Mouse (Mus musculus) layer of hippocampus, adult 8-10 months (tissue): ENCODE measurements around the gene Yif1b. TPM values are rescaled to one million over a fixed set of nuclear protein-coding genes. Genes with fewer than 3 reads are reported as not detected.

Experiments
- DNase-seq, 2 experiments: peaks; one replicate each; pipeline ENCODE4 v3.0.0; 2022; ENCODE audit warnings: low spot score in 2 of 2
- total RNA-seq, 4 experiments: library from RNA; stranded (reverse); gene quantifications; 2 replicates each; pipeline ENCODE4 v1.2.4; 2022

The Yif1b gene
- total RNA-seq, 4 experiments from 2014 or later = 43.8 to 51.5 (median 49.0) TPM

DNA sequence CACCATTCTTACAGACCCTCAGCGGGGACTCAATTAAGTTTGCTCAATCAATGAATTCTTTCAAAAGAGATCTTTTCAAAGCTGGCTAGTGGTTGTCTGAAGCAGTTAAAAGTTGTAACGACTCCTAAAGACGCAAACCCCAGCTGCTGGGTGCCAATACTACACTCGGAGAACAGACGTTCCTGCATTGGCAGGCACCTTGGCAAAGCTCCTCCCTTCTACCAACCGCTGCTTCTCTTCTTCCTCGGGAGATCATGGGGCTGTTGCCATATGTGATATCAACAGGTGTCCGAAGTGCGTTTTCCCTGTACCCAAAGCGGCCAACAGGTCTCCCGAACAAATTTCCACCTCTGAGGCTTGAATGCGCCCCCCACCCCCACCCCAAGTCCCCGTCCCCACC is 42.7 kb downstream of the Yif1b start:
- DNase-seq = no peak

DNA sequence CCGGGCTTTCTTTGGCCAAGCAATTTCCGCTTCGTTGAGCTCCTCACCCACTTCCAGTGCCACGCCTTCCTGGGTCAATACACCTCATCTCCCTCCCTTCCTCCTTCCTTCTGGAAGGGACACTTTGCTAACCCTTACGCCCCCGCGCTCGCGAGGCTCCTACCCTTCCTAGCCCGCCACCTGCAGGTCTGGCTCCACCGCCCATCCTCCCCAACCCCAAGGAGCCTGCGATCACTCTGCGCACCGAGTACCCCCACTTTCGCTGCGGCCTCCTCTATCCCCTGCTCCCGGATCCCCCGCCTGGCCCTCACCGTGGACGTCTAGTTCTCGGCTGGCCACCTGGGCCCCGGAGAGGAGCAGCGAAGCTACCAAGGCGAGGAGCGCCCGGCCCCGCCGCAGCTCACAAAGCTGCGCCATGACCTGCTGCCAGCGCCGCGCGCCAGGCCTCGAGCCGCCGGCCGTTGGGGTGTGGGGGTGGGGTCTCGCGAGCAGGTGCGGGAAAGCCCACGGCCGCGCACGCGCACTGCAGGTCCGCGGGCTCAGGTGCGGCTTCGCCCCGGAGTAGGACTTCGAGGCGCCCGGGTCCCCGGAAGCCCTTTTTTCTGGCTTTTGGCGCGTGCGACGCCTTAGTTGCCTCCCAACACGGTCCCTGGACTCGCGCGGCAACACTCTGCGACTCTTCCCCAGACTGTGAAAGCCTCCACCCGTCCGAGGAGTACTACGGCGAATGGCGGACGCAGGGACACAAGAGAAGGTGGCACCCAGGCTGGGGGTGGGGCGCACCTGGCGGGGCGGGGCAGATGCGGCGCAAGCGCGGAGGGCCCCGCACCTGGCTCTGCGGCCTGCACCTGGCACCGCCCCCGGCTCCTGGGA is 43.3 kb downstream of the Yif1b start, which contains the start of gene Spint2:
TSS of gene Spint2 (minus strand) at position 712 of the 873 bp plus-strand sequence.
- DNase-seq = no peak

DNA sequence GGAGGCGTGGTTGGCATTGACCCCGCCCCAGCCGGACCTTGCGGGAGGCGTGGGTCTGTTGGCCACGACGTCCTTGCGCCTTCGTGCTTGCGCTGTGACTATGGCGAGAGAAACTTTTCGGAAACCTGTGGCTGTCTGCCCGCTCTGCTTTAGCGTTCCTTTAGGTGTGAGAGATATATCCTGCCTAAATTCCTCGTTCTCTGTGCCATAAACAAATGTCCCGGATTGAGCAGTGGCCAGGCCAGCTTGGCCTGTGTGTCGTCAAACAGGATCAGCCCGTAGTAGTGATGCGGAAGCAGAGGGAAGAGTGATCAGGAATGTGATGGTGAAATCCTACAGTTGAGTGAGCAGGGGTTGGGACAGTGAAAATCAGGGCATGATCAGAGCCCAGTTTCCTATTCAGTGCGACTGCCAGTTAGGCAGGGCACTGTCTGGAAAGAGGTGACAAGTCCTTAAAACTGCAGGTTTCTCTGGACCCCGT is 44.0 kb downstream of the Yif1b start:
- DNase-seq = no peak

DNA sequence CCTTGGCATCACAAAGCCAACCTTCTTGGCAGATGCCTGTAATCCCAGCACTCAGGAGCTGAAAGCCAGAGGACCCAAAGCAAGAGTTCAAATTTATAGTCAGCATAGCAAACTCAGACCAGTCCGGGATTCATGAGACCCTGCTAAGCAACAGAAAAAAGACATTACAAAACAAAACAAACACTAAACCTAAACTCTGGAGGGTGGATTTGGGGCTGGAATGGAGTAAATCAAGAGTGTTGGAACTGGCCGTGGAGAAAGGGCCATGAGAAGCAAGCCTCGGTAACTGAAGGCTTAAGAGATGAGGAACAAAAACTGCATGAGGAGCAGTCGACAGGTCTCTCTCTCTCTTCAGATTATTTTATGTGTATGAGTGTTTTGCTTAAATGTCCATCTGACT is 45.7 kb downstream of the Yif1b start:
- DNase-seq = no peak

DNA sequence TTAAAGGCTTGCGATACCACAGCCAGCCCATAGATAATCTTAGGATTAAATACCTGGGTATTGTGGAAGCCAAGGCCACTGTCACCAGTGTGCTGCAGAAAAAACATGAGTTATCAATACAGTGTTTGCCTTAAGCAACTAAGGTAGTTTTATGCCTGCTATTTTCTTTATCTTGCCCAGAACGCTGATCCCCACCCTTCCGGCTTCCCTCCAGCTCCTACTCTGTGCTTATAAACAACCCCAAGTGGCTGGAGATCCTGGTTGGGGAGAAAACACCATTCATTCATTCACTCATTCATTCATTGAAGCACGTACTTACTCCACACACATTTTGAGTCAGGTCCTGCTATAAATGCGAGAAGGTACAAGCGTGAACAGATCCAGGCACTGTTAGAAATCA is 46.4 kb downstream of the Yif1b start:
- no peak for DNase-seq

DNA sequence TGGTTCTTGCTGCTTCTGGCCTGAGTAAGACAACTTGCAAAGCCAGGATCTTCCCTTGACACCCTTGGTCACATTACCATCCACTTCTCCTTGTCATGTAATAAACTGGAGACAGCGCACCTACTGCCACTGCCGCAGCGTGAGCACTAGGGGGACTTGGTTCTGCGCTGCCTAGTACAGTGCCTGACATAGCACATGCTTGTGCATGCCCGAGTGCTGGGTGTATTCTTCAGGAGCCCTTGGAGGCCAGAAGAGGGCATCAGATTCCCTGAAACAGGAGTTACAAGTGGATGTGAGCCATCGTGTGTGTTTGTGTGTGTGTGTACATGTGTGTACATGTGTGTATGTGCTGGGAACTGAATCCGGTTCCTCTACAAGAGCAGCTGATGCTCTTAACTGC is 49.4 kb downstream of the Yif1b start:
- no peak for DNase-seq

DNA sequence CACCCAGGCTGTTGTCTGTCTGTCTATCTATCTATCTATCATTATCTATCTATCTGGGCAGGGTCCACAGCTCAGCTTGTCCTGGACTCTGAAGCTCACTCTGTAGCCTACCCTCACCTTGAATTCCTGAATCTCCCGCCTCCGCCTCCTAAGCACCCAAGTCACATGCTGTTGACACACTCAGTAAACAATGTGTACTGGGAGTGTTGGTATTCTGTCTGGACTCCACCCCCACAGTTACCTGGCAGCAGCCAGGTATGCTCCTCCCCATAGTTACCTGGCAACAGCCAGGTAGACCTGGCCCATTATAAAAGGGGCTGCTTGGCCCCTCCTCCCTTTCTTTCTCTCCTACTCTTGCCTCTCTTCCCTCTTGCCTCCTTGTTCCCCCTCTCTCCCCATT is 50.0 kb downstream of the Yif1b start:
- no peak for DNase-seq

DNA sequence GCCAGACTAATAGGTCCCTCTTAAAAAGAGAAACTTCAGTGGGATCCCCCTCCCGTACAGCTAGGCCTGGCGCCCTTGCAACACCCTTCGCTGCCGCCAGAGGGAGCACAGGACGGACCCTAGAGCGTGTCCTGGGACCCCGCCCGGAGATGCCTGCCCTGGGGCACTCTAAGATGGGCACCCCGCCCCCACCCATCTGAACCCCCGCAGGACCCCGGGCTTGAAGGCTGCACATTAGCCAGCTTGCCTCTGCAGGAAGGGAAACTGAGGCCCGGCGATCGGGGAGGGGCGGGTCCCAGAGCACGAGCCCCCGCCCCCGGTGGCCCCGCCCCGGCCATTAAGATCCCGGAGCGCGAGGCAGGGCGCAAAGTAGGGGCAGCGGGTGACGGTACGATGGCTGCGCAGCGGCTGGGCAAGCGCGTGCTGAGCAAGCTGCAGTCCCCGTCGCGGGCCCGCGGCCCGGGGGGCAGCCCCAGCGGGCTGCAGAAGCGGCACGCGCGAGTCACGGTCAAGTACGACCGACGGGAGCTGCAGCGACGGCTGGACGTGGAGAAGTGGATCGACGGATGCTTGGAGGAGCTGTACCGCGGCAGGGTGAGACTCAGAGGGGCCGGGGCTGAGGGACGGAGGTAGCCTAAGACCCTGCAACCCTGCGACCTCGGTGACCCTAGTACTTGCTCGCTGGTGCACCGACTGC is 51.0 kb downstream of the Yif1b start, which contains the start of gene Ppp1r14a:
TSS of gene Ppp1r14a (plus strand) at position 367 of the 697 bp plus-strand sequence.
- peak in 1 of 2 experiments; percentile 52 for DNase-seq

DNA sequence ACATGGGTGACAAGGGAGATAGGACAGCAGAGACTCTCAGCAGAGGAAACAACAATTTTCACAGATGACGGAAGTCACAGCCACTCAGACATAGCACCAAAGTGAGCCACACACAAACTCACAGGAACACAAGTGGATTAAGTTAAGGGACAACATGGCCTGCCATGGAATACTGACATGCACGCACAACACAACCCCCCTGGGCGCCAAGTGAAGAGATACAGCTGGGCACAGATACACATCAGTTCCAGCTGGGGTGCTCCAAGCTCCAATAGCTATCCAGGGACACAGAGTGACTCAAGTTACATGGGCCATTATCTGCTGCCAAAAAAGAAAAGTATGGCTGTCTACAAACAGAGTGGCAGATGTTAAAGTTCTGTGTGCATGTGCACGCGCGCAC is 51.7 kb downstream of the Yif1b start:
- DNase-seq = no peak

DNA sequence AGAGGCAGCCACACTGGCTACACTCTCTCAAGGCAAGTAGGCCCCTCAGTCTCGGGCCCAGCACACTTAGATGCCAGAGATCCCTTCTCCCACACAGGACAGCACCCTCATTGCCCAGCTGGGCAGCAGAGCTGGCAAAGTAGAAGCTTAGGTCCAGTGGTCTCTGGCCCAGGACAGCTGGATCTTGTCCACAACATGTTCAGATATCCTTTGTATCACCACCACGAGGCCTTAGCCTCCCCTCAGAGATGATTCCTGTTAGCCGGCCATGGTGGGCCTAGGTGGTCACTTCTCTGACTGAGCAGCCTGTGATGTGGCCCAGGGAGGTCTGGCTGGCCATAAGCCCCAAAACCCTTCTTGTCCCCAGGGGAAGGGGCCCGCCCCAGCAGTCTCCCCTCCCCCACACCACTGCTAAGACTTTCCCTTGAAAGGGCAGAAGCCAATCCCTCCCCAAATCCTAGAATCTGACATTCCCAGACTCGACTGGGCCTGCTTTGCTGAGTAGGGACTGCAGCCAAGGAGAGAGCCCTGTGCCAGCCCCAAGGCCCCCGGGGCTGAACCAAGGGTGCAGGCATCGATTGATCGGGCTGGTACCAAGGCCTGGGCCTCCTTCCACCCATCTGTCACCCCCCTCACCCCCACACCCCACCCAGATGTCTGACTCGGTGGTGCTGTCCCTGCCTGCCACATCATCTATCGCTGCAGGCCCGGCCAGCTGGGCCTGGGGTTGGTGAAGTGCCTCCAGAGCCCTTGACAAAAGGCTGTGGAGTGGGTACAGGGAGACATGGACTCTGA is 52.8 kb downstream of the Yif1b start:
- DNase-seq = peak in 1 of 2 experiments; percentile 56

DNA sequence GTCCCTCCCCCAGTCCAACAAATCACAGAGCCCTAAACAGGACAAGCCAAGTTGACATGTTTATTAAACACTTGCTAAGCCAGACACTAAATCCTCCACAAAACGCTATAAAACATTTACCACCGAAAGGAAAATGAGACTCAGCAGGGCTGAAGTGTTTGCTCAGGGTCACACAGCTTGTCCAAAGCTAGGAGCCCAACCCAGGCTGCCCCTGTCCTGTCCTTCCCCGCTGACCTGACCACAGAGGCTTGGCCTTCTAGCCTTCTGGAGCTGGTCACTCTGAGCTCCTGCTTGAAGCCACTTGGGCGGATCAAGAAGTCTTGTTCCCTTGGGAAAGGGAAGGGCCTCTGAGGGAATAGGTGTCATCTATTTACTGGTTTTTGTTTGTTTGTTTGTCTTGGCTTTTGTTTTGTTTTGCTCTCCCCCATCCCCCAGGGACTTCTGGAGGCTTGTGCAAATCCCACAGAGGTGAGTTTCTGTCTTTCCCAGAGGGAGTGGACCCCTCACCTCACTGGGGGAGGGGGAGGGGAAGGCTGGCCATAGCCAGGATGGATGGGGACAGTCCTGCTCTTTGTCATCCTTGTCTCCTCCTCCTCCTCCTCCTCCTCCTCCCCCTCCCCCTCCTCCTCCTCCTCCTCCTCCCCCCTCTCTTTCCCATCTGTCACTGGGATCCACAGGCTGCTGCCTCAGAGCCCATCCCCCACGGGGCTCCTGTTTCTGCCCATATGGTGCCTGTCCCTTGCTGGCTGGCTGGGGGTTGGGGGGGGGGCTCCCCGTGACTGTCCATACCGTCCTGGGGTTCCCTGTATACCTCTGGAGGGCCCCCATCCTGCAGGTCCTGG is 53.7 kb downstream of the Yif1b start:
- no peak for DNase-seq

DNA sequence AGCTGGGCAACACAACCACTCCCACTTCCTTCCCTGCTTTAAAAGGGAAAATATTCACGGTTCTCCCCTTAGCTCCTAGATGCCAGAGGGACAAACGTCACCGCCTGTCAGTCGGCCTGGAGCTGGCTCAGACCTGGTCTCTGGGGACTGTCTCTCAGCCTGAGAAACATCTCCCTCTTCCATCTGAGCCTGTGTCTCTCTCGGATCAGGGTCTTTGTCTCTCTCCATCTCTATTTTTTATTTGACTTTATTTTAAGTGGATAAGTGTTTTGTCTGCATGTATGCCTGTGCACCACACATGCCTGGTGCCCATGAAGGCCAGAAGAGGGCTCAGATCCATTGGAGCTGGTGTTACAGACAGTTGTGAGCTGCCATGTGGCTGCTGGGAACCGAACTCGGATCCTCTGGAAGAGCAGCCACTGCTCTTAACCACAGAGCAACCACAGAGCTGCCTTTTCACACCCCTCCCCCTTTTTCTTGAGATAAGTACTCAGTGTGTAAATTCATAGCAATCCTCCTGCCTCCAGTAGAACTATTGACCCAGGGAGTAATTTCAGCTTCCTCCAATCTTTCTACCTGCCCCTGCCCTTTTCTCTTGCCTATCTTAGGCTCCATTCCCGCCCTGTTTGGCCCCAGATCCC is 54.4 kb downstream of the Yif1b start:
- no peak for DNase-seq

DNA sequence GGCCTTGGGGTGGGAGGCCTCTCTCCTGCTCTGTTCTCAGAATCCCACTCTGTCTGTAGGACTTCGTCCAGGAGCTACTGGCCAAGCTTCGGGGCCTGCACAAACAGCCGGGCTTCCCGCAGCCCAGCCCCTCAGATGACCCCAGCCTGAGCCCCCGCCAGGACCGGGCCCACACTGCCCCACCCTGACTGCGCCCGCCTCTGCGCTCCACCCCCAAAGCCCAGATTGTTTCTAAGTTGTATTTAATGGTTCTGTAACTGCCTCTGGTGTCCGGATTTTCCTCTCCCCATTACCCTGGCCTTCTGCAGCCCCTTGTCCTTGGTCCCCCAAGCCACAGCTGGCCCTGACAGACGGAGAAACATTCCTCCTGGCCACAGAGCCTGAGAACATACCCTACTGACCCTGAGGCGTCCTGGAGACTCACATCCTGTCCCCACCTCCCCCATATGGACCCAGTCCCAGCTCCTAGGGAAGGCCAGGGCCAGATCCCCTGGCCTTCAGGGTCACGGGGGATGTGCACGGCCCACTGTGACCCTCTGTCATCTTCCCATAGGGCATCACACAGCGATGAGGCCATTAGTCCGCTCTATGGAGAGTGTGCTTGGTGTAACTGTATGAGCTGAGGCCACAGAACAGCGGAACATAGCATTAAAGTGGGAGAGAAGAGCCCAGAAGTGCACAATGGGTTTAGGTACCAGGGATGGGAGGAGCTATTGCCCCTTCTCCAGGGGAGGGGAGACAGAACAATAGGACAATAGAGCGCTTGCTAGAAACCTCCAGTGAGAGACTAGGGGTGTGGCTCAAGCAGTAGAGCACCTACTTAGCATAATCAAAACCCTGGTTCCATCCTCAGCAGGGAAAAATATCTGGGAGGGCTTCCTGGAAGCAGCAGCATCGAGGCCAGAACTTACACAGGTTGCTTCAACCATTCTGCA is 55.3 kb downstream of the Yif1b start:
- no peak for DNase-seq

DNA sequence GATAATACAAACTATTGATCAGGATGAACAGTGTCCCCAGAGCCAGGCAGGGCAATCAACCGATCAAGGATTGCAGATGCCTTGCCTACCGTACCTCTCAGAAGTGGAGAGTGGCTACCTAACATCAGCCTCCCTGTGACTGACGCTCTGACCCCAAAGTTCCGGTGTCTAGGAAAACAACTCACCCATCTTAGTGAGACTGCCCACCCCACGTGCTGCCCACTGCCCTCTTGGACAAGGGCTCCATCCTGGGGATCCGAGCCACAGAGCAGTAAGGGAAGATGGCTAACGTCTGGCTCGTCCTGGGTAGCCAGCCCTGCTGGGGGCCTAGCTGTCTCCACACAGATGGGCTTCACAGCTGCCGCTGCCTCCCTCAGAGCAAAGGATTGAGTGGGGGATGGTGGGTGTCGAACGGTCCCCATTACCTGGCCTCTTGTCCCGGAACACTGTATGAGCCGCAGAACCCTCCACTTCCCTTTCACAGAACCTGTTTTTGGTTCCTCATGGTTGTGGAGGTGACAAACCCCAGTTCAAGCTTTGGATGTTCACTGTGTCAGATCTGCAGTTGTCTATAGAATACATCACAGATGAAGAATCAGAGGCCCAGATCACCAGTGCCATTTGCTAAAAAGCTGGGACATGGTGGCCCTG is 56.1 kb downstream of the Yif1b start:
- DNase-seq = no peak

DNA sequence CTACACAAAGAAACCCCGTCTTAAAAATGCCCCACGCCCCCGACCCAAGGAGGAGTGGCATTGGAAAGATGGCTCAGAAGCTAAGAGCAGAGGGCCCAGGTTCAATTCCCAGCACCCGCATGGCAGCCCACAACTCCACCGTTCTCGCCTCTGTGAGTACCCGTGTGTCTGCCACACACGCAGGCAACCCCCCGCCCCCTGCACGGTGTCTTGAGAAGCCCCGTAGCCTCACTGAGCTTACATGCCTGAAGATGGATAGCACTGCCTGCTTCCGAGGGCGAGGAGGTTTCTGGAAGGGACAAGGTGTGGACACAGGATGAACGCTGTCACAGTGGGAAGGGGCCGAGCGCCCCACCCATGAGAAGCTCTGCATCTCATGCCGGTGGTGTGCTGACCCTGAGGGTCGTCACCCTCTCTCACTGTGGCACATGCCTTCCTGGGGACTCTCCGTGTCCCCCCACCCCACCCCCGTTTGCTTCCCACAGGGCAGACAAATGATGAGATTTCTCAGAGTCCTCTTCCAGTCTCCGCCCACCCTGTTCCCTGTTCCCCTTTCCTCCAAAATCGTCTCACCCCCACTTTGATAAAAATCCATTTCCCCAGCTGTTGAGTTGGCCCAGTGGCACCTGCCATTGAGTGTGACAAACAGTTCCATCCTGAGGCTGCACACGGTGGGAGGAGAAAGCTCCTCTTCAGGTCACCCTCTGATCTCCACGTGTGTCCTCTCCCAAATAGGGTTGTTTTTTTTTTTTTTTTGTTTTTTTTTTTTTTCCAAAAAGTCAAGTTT is 57.9 kb downstream of the Yif1b start:
- DNase-seq = no peak

DNA sequence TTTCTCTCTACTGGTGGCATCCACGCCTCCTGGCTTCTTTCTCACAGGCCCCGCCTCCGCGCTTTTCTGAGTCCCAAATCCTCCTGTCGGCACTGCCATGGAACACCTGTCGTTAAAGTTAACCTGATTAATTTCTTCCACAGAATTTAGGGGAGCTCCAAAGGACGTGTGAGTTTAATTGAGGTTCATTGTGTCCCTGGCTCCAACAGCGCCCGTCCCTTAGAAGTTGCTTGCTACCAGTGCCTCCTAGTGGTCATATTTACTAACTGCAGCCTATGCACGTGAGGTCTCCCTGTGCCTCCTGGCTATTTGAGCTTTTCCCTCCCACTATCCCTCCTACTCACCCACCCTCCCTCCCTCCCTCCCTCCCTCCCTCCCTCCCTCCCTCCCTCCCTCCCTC is 58.9 kb downstream of the Yif1b start:
- peak; percentile 52 to 58 for DNase-seq
